Mouse (Mus musculus) kidney, embryonic 14.5 days (tissue): Measurements from ENCODE around the gene B4galt3. TPM values are rescaled to one million over a fixed set of nuclear protein-coding genes. Genes with fewer than 3 reads are reported as not detected.

ENCODE experiments used
- ATAC-seq: fragments of 200-750 bp; cut with Nextera tagmentation; 2 replicates; pipeline ENCODE4 v1.8.0; 2017; ENCODE audit warnings: moderate number of reproducible peaks, mild to moderate bottlenecking, moderate TSS enrichment, moderate library complexity; ENCODE audit not compliant: low FRiP score, low TSS enrichment
- H3K27ac ChIP-seq: fragments of 300-500 bp; sonication (generic); 2 replicates; pipeline ENCODE4 v1.5.1; 2014; ENCODE audit warnings: low read depth, mild to moderate bottlenecking, low read length, moderate library complexity, mixed read lengths
- H3K27me3 ChIP-seq: fragments of 300-500 bp; sonication (generic); 2 replicates; pipeline ENCODE4 v1.6.1; 2014; ENCODE audit warnings: mild to moderate bottlenecking, low read length; ENCODE audit not compliant: control insufficient read depth, insufficient read depth
- H3K36me3 ChIP-seq: fragments of 300-500 bp; sonication (generic); 2 replicates; pipeline ENCODE4 v1.6.1; 2014; ENCODE audit warnings: low read length, mixed read lengths; ENCODE audit not compliant: control insufficient read depth, insufficient read depth
- H3K4me1 ChIP-seq: fragments of 300-500 bp; sonication (generic); 2 replicates; pipeline ENCODE4 v1.6.1; 2014; ENCODE audit warnings: low read length, mixed read lengths; ENCODE audit not compliant: control insufficient read depth, insufficient read depth
- H3K4me2 ChIP-seq: fragments of 300-500 bp; sonication (generic); replicated peaks from 2 replicates; pipeline ENCODE4 v1.6.1; 2014; ENCODE audit warnings: low read depth, mild to moderate bottlenecking, low read length
- H3K4me3 ChIP-seq: fragments of 300-500 bp; sonication (generic); 2 replicates; pipeline ENCODE4 v1.5.1; 2014; ENCODE audit warnings: mild to moderate bottlenecking, low read length
- H3K9ac ChIP-seq: fragments of 300-500 bp; sonication (generic); 2 replicates; pipeline ENCODE4 v1.6.1; 2014; ENCODE audit warnings: low read depth, mild to moderate bottlenecking, low read length, moderate library complexity
- H3K9me3 ChIP-seq: fragments of 300-500 bp; sonication (generic); 2 replicates; pipeline ENCODE4 v1.6.1; 2016; ENCODE audit warnings: low read length; ENCODE audit not compliant: control insufficient read depth
- WGBS: fragments of 180-500 bp; shearing (Covaris S2); extraction: QIAGEN DNeasy Blood & Tissue Kit; methylation state at CpG from one replicate; pipeline ENCODE4 v1.1.7; 2014; 5-methylcytosine and 5-hydroxymethylcytosine counted together
- polyA plus RNA-seq: library from polyadenylated mRNA; unstranded; fragments of >200 nt; fragmentation: Nextera tagmentation; extraction: Ambion mirVana; gene quantifications from 2 replicates; pipeline ENCODE4 v1.2.1, GENCODE M21; 2014

Gene B4galt3
- polyA plus RNA-seq, 1 experiment from 2014 or later: 79.2 TPM

- Histone ChIP-seq H3K9me3 (no peaks in the 10 kb centered on the region), H3K9ac (no peak overlapping the region), H3K36me3 (no peaks in the 10 kb centered on the region), H3K27me3 (no peaks in the 10 kb centered on the region), H3K4me3 (no peak overlapping the region), H3K27ac (no peak overlapping the region), H3K4me2 (no peak overlapping the region), H3K4me1 (0 out of 2 replicates have a peak, but pooled peaks cover 5% of the 10 kb centered on the region)
- ATAC-seq: no peak
- 88% methylated on average over 1 of the region's 1 CpGs for WGBS
Observed at GRCm38 (mm10) chr1:171227879-171228278, 42.2 kb upstream of the B4galt3 start.

DNA sequence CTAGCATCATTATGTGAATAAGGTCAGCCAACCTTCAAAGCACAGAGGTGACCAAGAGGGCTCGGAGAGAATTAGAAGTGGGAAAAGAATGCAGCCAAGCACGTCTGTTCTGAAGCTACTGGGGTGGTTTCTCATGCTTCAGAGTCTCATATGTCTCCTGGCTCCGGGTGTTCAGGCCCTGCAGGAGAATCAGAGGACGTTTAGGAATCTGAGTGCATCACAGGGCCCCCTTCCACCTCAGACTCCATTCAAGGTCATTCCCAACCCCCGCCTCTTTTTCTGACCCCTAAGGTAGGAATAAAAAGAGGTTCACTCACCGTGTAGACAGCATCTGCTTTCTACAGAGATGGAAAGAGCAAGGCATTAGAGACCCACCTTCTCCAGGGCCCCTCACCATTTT lies 40.4 kb upstream of the B4galt3 start:
- no peak overlapping the region for H3K4me2 ChIP-seq
- H3K9me3 ChIP-seq: no peaks in the 10 kb centered on the region
- H3K27me3 ChIP-seq: no peaks in the 10 kb centered on the region
- no peak overlapping the region for H3K9ac ChIP-seq
- peaks cover 17% of the 10 kb centered on the region for H3K36me3 ChIP-seq
- H3K27ac ChIP-seq: no peak overlapping the region
- no peak overlapping the region for H3K4me3 ChIP-seq
- H3K4me1 ChIP-seq: 0 out of 2 replicates have a peak, but pooled peaks cover 5% of the 10 kb centered on the region
- ATAC-seq: no peak; the same call in 1 of the 2 replicates
- 51% methylated on average over 6 of the region's 6 CpGs for WGBS

GRCm38 (mm10) chr1:171230215-171230614 lies 39.9 kb upstream of the B4galt3 start:
- 70% methylated on average over 3 of the region's 3 CpGs for WGBS
- no peak overlapping the region for H3K9ac ChIP-seq
- no peaks in the 10 kb centered on the region for H3K9me3 ChIP-seq
- H3K4me3 ChIP-seq: no peak overlapping the region
- H3K27me3 ChIP-seq: no peaks in the 10 kb centered on the region
- no peak overlapping the region for H3K27ac ChIP-seq
- 0 out of 2 replicates have a peak, but pooled peaks cover 5% of the 10 kb centered on the region for H3K4me1 ChIP-seq
- ATAC-seq: no peak; the same call in 1 of the 2 replicates
- no peak overlapping the region for H3K4me2 ChIP-seq
- H3K36me3 ChIP-seq: peaks cover 22% of the 10 kb centered on the region

GRCm38 (mm10) chr1:171231844-171232243 lies 38.3 kb upstream of the B4galt3 start:
- H3K9me3 ChIP-seq: no peaks in the 10 kb centered on the region
- no peak overlapping the region for H3K4me2 ChIP-seq
- no peaks in the 10 kb centered on the region for H3K27me3 ChIP-seq
- no peak overlapping the region for H3K27ac ChIP-seq
- no peak overlapping the region for H3K9ac ChIP-seq
- H3K4me3 ChIP-seq: no peak overlapping the region
- 0 out of 2 replicates have a peak, but pooled peaks cover 5% of the 10 kb centered on the region for H3K4me1 ChIP-seq
- ATAC-seq: no peak
- H3K36me3 ChIP-seq: peaks cover 38% of the 10 kb centered on the region
- WGBS: 78% methylated on average over 4 of the region's 4 CpGs

DNA sequence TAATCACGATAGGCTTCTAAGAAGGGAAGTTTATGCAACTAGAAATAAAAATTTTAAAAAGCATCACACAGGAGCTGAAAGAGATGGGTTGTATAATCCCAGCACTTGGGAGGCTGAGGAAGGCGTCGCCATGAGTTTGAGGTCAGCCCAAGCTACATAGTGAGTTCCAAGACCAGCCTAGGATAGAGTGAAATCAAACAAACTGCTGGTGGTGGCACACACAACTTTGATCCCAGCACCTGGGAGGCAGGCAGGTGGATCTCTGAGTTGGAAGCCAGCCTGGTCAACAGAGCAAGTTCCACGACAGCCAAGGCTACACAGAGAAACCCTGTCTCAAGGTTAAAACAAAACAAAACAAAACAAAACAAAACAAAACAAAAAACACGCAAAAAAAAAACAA lies 37.8 kb upstream of the B4galt3 start:
- Histone ChIP-seq H3K4me1 (0 out of 2 replicates have a peak, but pooled peaks cover 5% of the 10 kb centered on the region), H3K9ac (no peak overlapping the region), H3K27me3 (no peaks in the 10 kb centered on the region), H3K4me3 (no peak overlapping the region), H3K4me2 (no peak overlapping the region), H3K9me3 (no peaks in the 10 kb centered on the region), H3K36me3 (peaks cover 43% of the 10 kb centered on the region), H3K27ac (no peak overlapping the region)
- no peak for ATAC-seq
- WGBS: 87% methylated on average over 5 of the region's 5 CpGs

DNA sequence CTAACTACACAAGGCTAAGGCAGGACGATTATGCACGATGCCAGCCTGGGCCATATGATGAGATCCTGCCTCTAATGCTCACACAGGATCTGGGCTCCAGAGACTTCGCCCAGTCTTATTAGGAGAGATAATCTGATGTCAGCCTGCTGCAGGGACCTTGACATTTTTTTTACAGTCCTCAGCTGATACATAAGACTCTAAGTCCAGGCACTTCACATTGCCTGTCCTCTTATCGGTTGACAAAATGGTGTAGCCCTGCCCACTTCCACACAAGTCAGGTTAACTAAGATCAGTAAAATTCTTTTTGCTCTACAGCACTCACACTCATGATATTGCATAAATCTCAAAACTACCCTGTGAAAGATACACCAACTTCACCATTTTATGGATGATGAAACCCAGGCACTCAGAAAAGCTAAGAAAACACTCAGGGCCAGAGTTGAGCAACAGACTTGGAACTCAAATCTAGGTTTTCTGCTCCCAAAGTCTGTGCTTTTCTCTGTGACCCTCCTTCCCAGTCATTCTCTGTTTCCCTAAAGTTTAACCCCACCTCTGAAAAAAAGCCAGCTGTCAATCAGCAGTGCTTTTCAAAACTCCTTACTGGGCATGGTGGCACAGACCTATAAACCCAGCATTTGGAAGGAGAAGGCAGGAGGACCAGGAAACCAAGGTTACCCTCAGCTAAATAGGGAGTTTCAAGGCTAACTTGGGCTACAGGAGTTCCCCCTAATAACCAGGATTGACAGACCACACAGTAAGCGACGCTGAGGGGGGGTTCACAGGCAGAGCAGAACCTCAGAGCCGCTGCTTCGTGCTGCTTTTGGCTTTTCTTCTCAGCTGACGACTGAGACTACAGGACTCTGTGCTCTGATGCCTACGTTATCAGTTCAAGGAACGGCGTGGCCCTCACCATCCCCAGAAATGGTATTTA lies 37.1 kb upstream of the B4galt3 start:
- H3K9ac ChIP-seq: no peak overlapping the region
- no peaks in the 10 kb centered on the region for H3K27me3 ChIP-seq
- peaks cover 50% of the 10 kb centered on the region for H3K36me3 ChIP-seq
- 88% methylated on average over 12 of the region's 12 CpGs for WGBS
- no peak for ATAC-seq
- 0 out of 2 replicates have a peak, but pooled peaks cover 5% of the 10 kb centered on the region for H3K4me1 ChIP-seq
- no peak overlapping the region for H3K4me2 ChIP-seq
- H3K4me3 ChIP-seq: no peak overlapping the region
- no peaks in the 10 kb centered on the region for H3K9me3 ChIP-seq
- no peak overlapping the region for H3K27ac ChIP-seq

DNA sequence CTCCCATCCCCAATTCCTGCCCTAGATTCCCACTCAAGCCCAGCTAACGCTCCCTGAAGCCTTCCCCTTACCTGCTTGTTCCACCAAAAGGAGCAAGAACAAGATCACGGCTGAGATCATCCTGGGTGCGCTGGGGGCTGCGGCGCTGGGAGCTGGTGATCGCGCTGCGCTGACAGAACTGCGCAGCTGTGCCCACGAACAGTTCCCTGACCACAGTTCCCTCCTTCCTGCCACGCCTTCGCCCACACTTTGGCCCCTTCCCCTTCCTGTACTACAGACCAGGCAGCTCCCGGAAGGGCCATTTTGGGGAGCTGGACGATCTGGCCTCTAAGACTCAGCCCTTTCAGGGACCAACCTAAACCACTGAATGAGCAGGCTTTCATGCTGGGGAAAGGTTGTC lies 36.0 kb upstream of the B4galt3 start, which contains the start of gene Fcer1g:
Gene Fcer1g (minus strand): TSS at position 240 of the 400 bp plus-strand sequence.
- ATAC-seq: no peak
- peaks cover 61% of the 10 kb centered on the region for H3K36me3 ChIP-seq
- no peaks in the 10 kb centered on the region for H3K27me3 ChIP-seq
- H3K27ac ChIP-seq: no peak within 1 kb of the TSS
- WGBS: 88% methylated on average over 14 of the region's 14 CpGs
- H3K4me3 ChIP-seq: no peak within 1 kb of the TSS
- no peak within 1 kb of the TSS for H3K4me2 ChIP-seq
- 0 out of 2 replicates have a peak, but pooled peaks cover 5% of the 10 kb centered on the region for H3K4me1 ChIP-seq
- no peaks in the 10 kb centered on the region for H3K9me3 ChIP-seq
- no peak within 1 kb of the TSS for H3K9ac ChIP-seq

DNA sequence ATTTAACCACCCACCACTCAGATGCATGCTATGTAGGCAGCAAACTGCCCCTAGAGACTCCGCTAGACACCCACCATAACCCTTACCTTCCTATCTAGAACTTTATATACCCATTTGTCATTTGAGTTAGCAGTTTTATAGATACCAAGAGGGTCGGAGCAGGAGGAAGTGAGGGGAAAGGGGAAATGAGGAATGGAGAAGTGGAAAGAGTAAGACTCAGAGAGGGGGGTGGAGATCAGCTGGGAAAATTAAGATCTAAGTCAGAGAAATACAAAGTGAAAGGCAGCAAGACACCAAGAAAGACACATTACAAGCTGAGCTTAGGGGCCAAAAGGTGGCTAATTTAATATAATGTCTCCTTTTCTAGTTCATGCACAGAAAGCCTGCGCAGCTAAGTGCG lies 35.6 kb upstream of the B4galt3 start:
- Histone ChIP-seq H3K9me3 (no peaks in the 10 kb centered on the region), H3K36me3 (peaks cover 65% of the 10 kb centered on the region), H3K4me1 (0 out of 2 replicates have a peak, but pooled peaks cover 3% of the 10 kb centered on the region), H3K4me2 (no peak overlapping the region), H3K9ac (no peak overlapping the region), H3K27me3 (no peaks in the 10 kb centered on the region), H3K27ac (no peak overlapping the region), H3K4me3 (no peak overlapping the region)
- WGBS: 78% methylated on average over 4 of the region's 4 CpGs
- no peak for ATAC-seq

GRCm38 (mm10) chr1:171235791-171236190 lies 34.3 kb upstream of the B4galt3 start:
- Histone ChIP-seq H3K9ac (no peak overlapping the region), H3K27me3 (no peaks in the 10 kb centered on the region), H3K9me3 (no peaks in the 10 kb centered on the region), H3K27ac (no peak overlapping the region), H3K4me2 (no peak overlapping the region), H3K4me3 (no peak overlapping the region), H3K4me1 (no peaks in the 10 kb centered on the region), H3K36me3 (peaks cover 77% of the 10 kb centered on the region)
- WGBS: 91% methylated on average over 4 of the region's 4 CpGs
- no peak for ATAC-seq
